Mouse (Mus musculus): ENCODE measurements at regions not wholly inside any gene's neighbourhood (a gene's known extent, or its start where the extent isn't known, plus 50 kb on each side); places are given as distances from the start of the nearest gene placed in this dataset.

DNA sequence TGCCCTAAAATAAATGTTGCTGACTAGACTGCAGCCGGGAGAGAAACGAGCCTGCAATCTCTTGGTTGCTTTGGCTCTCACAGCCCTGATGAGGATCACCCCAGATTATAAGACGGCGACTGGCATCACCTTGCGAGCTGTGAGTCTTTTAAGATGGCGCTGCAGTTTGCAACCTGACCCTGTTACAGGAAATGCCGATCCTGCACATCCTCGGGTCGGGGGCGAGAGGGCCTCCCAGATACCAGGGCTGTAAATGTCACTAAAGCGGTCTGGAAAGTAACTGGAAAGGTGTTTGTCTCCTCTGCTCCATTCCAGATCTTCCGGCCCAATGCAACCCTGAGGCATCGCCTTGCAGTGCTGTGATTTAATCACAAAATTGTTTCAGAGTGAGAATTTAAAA is 53.4 kb downstream of the Cartpt start:
- DNase-seq (ENCODE audit: low read depth): no peak

DNA sequence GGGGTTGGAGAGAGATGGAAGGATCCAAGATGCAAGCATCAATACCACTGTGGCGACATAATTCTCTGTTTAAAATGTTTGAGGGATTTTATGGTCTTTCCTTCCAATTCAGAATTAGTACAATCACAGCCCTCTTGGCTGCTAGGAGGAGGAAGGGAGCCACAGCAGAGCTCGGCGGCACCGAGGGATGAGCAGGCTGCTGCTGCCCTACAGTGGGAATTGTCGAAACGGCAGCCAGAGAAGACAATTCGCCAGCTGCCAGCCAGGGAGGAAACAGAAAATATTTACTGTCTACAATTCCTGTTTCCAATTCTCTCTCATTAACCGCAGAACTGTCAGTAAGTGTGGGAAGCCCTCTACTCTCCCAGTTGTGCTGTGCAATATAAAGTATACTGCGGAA is 58.3 kb downstream of the Cartpt start:
- no peak for DNase-seq (ENCODE audit: low read depth)

DNA sequence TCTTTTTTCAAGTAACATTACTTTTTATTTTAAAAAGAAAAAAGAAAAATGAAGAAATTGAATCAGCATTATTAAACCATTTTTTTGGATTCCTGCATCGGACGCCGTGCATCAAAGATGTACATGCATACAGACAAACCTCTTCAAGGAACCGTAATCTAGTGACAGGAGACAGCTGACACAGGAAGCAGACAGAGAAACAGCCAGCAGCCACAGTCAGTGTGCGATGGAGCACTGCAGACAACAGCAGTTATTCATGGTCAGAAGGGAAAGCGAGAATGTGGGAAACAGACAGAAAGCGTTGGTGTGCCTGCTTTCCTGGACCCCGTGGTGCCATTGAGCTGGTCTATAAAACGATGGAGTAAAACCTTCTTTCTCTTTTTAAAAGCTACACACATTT is 61.4 kb downstream of the Cartpt start:
- DNase-seq (ENCODE audit: low read depth): no peak

GRCm38 (mm10) chr13:99837772-99838425 is 63.0 kb downstream of the Cartpt start:
- no peak for DNase-seq (ENCODE audit: low read depth)

- no peak for DNase-seq (ENCODE audit: low read depth)
Observed at GRCm38 (mm10) chr13:99837180-99837579, 63.7 kb downstream of the Cartpt start.

DNA sequence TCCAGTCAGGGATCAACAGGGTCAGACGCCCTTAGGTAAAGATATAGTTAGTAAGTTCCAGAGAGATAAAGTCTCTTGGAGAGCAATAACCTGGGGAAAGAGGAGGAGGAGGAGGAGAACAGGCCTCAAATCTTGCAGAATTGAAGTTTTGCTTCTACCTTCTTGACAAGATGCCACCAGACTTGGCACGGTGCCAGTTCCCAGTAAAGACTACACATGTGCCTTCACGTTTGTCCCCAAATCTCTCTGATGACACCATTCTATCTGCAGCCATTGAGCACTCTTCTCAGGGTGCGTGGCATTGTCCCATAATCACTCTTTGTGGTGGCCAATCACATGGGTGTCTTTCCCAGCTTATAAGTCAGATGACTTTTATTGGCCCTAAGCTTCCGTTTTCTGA is 64.3 kb downstream of the Cartpt start:
- no peak for DNase-seq (ENCODE audit: low read depth)

DNA sequence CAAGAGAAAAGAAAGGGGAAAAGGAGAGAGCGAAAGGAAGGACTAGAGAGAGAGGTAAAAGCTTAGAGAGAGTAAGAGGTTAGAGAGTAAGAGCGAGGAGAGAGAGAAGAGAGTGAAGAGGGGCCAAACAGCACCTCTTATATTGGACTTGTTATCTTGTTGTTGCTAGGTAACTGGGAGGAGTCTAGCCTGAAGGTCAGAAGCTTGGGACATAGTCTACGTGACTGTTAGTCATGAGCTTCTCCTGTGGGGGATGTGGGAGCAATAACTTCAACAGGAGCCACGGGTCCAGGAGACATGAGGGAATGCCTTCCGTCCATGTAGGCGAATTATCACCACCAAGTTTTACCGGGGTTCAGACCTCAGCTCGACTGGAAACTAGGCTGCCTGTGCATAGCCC is 65.4 kb downstream of the Cartpt start:
- no peak for DNase-seq (ENCODE audit: low read depth)

GRCm38 (mm10) chr13:99830080-99830724 is 70.7 kb downstream of the Cartpt start:
- peak; percentile 73 for DNase-seq (ENCODE audit: low read depth)

DNA sequence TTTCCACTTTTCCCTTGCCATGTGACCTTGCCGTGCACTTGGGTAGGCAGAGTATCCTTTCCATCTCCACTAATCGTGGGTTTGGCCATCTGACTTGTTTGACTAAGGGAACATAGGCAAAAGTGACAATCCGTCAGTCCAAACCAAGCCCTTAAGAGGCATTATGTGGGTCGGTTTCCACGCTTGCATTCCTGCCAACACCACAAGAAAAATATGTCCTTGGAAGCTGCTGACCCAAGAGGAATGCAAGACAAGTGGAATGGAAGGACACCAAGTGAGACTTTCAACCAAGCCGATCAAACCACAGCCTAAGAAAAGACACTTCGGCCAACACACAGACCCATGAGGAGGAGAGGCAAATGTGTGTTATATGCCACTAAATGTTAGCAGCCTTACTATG is 73.3 kb downstream of the Cartpt start:
- no peak for DNase-seq (ENCODE audit: low read depth)

DNA sequence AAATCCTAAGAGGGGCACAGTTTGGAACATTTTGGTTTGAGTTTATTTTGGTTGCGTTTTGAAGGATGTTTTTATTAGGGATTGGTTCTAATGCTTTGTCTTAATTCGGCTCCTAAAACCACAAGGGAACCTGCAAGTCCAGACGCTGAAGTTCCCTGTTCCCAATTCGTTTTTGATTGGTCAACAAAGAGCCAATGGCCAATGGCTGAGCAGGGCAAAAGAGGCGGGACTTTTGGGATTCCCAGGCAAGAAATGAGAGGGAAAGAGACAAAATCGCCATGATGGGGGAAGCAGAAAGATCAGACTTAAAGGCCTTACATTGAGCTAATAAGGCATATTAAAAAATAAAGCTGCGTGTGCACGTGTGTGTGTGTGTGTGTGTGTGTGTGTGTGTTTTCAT is 76.3 kb downstream of the Cartpt start:
- DNase-seq (ENCODE audit: low read depth): no peak

DNA sequence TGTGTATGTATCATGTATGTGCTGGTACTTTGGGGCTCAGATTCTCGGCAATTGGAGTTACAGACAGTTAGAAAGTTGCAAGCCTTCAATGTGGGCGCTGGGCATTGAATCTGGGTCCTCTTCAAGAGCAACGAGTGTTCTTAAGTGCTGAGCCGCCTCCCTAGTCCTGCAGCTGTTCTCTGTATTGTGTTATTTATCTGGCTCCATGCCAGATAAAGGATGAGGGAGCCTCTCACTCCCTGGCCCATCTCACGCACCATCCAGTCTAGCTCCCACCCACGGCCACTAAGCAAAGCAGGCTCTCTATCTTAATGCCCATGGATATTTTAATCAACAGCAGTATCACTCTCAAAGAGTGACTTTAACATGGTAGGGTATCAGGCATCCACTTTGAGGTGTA is 84.2 kb downstream of the Cartpt start:
- no peak for DNase-seq (ENCODE audit: low read depth)

DNA sequence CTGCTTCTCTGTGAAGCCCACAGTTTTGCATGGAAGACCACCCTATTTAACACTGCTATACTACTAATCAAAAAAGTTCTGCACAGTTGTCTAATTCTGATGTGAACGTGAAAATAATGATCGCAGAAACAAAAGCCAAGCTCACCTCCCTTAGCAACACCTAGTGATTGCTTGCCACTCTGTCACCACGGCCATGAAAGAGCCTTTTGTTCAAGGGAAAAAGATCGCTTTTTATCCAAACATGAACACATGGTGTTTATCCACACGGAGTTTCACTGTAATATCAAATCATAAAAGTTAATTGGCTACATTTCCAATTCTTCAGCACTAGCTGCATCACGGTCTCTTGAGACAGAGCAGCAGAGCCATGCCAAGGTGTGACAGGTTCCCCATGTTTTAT is 85.1 kb downstream of the Cartpt start:
- DNase-seq (ENCODE audit: low read depth): no peak

DNA sequence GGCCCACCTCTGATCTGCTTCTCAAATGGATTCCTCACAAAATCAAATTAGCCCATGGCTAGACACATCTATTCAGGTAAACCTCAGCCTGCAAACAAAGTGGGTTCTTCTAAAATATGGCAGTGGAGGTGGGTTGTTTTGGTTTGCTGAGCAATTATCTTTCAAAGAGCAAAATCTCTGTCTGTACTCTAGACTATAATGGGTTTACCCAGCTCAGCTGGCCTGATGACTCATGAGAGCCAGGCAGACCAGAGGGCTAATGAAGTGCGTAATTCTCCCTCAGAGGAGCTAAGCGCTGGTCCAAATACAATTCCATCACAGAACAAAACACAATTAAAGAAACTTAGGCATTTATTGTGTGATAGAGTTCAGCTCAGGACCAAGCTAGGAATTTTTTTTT is 86.1 kb downstream of the Cartpt start:
- no peak for DNase-seq (ENCODE audit: low read depth)

DNA sequence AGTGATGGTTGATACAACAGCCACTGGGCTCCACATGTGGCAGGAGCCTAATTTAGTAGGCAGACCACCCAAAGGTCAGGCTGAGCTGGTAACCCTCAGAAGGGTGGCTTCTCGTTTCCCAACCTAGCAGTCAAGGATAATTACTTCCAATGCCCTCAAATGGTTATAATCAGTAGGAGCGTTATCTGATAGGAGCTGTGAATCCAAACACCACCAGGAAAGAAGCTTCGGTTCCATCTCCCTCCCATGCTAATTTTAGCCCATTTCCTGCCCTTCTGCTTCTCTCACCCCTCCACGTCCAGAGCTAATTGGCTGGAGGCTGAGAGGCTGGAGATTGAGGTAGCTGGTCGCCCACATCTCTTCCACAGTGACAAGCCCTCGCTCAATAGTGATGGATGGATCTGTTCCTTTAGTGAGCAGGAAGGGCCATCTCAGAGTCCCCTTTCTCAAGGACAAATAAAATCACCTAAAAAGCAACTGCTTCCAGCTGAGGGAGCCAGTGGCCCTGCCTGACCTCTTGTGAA is 86.8 kb downstream of the Cartpt start:
- no peak for DNase-seq (ENCODE audit: low read depth)

DNA sequence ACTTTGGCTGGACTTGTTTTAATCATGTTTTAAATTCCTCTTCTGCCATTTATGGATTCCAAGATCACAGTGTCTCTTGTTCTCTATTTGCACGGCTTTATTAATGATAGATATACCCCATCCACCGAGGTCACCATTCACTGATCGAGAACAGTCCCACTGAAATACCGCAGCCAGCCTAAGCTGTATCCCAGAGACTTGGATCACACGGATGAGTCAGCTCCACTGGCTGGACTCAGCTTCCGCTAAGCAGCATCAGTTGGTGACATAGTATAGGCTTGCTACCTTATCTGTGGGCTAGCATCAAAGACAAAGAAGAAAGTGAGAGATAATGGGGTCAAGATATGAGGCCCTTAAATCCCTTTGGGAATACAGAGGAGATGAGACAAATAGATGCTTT is 106.4 kb downstream of the Cartpt start:
- DNase-seq (ENCODE audit: low read depth): no peak

DNA sequence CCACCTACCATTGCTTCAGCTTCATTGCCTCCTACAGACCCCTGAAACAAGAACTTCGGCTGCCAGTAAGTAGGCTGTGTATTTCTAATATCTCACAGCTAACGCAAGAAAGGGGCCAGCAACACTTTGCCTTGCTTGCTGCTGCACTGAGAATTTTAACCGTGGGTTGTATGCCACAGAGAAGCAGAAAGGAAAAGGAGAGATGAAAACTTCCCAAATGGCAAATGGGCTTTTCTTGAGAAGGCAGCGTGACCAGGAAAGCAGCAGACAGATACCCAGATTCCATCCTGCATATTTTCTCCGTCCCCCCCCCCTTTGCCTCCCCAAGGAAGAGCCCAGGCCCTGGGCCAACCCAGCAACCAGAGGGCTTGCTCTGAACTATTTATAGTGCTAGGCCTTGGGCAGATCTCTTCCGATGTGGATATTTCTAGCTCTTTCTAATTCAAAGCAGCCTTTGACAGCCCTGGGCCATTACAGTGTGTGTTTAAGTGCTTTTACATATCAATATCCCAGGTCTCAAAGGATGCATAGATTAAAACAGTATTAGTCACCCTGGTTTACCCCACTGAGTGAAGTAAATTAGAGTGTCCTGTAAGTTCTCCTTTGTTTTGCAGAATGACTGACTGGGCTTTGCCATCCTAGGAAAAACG is 107.0 kb downstream of the Cartpt start:
- DNase-seq (ENCODE audit: low read depth): no peak

DNA sequence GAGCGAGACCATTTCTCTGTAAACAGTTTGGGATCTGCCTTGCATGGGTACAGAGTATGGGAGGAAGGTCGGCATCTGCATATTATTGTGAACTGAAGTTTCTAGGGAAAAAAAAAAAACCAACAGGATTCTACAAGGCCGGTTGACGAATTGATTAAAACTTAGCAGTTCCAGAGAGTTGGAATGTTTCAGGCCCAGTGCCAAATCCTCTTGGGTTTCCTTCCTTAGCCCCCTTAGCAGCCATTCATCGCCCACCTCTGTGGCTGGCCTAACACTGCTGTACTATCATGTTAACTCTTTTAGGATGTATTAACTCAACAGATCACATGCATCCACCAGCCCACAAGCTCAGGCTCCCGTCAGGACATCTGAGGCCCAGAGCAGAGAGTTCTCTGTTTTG is 107.9 kb downstream of the Cartpt start:
- DNase-seq (ENCODE audit: low read depth): no peak

DNA sequence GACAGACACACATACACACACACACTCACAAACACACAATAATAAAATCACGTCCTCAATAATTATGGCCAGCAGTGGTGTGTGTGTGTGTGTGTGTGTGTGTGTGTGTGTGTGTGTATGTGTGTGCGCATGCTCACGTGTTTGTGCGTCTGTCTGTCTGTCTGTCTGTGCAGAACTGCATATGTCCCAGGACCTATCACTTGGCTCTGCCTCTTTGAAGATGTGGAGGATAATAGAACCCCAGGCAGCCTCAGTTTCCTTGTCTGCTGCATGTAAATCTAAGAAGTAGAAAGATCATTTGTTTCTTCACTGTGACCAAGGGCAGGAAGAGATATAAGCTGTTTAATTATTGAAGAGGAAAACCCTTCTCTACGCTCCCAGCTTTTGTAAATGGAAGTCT is 109.9 kb downstream of the Cartpt start:
- DNase-seq (ENCODE audit: low read depth): no peak

GRCm38 (mm10) chr13:99787760-99788159 is 113.1 kb downstream of the Cartpt start:
- no peak for DNase-seq (ENCODE audit: low read depth)

- no peak for DNase-seq (ENCODE audit: low read depth)
Observed at GRCm38 (mm10) chr13:99785427-99785826, 115.5 kb downstream of the Cartpt start.

DNA sequence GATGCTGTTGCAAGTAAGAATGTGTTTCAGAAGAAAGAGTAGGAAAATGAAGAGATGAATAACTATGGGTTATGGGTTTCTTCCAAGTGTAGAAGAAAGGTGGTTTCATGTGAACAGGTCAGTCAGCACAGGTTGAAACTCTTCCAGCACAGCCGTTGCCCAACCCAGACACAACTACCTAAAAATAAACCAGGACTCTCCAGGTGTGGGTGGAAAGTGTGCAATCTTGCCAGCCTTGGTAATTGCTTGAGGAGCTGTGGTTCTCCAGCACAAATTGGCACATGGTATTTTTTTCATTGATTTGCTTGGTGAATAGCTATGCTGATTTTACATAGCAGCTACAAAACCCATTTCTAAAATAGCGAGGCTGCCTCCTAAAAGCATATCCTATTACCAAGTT is 116.6 kb downstream of the Cartpt start:
- no peak for DNase-seq (ENCODE audit: low read depth)

GRCm38 (mm10) chr13:99782883-99783721 is 117.8 kb downstream of the Cartpt start:
- no peak for DNase-seq (ENCODE audit: low read depth)

DNA sequence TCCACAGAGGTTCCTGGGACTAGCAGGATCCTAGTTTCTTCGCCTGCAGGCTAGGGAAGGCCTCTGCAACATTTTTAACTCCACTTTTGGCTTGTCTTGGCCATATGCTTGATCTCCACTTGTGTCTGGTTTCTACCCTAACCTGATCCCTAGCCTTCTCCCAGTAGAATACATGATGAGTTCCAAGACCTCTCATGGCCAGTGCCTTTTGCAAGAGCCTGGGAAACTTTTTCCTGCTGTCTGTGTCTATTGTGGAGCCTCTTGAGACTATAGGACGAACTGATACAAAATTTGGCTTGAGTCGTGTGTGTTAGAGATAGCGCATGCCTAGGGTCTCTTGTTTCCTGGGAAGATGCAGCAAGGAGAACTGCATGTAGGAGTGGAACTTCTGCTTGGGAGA is 119.3 kb downstream of the Cartpt start:
- no peak for DNase-seq (ENCODE audit: low read depth)
